Mouse (Mus musculus): ENCODE measurements around the gene Tox3.

The Tox3 gene

GRCm38 (mm10) chr8:90348178-90348925 lies at the start of gene Tox3:
TSS of gene Tox3 (minus strand) at chr8:90348343.
- no peak for DNase-seq (ENCODE audit: low spot score)

DNA sequence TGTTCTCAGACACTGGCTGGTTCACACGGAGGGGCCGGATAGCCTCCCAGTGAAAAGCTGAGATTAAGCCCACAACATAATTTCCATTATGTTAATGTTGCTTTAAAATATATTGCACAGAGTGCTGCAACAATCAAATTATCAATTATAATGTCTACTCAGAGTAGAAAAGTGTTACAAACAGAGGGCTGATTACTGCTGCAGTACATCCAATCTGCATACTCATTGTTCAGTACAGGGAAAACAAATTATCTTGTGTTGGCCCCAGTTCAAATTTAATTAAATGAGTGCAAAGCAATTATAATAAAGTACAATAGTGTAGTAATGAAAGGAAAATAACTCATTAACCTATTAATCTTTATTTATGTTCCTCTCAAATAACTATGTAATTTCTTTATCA lies 44.5 kb upstream of the Tox3 start:
- DNase-seq (ENCODE audit: low spot score), result no peak

GRCm38 (mm10) chr8:90391483-90392074 lies 43.4 kb upstream of the Tox3 start:
- DNase-seq (ENCODE audit: low spot score), result no peak

DNA sequence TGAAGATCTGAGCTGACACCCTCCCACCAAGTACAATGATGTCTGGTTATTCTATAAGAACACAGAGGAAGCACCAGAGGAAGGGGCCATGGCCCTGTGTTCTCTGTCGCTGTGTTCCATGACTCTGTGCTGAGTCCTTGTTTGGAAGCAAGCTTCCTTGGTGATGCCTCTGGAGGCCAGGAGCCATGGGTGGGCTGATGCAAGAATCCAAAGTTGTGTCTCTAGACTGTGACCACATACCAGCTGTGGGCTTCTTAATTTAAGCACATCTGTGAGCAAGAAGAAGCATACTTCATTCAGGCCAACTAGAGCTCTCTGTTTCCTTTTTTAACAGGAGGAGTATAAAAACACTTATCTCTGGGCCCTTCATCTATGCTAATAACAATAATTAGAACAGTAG lies 42.7 kb upstream of the Tox3 start:
- no peak for DNase-seq (ENCODE audit: low spot score)

GRCm38 (mm10) chr8:90379064-90379463 lies 30.9 kb upstream of the Tox3 start:
- no peak for DNase-seq (ENCODE audit: low spot score)

GRCm38 (mm10) chr8:90378036-90378435 lies 29.9 kb upstream of the Tox3 start:
- DNase-seq (ENCODE audit: low spot score), result no peak

DNA sequence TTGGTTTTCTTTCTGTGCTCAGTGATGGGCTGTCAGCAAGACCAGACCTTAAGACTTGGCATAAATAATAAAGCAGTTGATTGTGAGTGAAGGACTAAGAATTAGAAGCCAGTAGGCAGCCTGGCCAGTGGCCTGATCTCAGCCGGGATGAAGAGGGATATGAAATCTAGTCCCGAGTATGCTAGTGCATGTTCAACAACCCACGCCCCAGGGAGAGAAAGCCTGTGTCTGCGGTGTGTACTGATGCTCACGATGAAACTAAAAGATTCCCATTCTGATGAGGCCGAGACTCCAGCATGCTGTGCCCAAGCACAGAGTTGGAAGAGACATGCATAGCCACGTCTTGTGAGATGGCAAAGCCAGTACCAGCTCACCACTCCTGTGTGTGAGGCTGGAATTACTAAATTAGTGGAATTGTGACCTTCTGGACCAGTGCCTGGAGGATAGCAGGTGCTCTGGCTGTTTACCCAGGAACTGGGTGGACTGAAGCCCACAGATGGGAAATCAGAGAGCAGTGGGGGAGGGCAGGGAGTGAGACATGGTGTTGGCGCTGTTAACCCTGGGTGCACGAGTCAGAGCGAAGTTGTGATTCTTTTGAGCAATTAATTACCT lies 23.6 kb upstream of the Tox3 start:
- DNase-seq (ENCODE audit: low spot score), result no peak

DNA sequence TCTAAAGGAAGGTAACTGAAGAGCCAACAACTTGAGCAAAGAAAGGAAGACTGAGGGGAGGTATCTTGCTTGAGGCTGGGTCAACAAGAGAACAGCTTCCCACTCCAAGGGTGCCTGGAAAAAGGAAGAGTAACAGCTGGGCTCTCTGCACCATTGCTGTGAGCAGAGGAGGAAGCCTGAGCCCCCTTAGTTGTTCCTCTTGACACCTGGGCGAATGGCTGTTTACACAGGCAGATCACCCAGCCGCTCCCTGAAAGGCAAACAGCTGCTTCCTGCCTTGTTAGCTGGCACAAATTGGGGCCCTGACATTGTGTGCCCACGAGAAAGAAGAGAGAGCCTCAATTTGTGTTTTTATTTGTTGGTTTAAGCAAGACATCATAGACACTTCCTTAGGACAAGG lies 21.7 kb upstream of the Tox3 start:
- DNase-seq (ENCODE audit: low spot score), result no peak

- DNase-seq (ENCODE audit: low spot score), result no peak
Measured at GRCm38 (mm10) chr8:90356729-90357128, 8.6 kb upstream of the Tox3 start.

DNA sequence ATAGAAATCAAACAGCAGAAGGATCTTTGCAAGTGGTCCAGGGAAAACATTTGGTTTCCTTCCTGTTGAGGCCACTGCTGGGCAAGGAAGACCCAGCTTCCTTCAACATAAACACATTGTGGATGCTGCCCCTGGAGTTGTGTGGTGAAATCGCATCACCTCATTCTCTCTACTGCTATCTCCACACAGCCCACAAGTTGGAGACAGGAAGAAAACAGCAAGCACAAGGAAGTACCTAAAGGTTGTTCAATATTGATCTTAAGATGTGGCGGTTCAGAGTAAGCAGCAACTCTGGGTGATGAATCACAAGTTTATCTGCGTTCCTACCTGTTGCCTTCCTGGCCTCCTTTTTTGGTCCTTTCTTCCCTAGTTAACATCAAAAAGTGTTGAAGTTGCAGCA lies 6.6 kb upstream of the Tox3 start:
- no peak for DNase-seq (ENCODE audit: low spot score)

DNA sequence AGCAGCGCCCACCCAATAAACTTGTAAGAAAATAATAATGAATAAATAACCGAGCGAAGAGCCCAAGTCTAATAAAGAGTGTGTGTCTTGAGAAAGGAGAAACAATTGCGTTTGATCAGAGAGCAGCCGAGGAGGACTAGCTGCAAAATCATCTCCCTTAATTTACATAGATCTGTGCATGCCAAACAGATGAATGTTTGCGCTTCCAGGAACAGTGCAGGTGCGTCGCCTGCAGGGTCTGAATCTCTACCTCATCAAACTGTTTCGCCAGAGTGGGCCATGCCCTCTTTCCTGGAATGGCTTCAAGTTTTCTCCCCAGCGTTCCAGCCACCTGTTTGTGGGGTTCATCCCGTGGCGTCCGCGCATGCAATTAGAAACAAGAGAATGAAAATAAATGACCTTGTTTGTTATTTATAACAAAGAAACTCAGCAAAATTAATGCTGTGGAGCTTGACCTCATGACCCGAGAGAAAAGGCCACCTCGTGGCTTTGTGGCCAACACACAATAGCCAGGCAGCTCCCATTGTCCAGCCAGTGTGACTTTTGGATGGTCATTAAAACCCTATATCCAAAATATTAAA lies 5.9 kb upstream of the Tox3 start:
- DNase-seq (ENCODE audit: low spot score), result no peak

- DNase-seq (ENCODE audit: low spot score), result no peak
Measured at GRCm38 (mm10) chr8:90353499-90353898, 5.4 kb upstream of the Tox3 start.

DNA sequence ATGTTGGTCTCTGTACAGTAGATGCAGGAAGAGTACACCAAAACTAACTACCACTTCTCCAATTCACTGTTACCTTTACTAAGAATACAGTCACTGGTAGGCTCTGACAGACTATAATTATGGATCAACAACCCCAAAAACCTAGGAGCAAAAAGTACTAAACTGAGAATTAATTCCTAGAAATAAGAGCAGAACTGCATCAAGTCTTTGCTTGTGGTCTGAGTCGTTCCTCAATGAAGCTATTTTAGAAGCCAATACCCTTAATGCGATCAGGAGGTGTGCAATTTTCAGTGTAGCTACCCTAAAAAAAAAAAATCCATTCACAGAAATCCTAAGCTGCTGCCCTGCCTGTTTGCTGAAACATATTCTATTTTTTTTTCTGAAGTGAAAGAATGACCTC lies 4.8 kb upstream of the Tox3 start:
- DNase-seq (ENCODE audit: low spot score), result no peak

GRCm38 (mm10) chr8:90349709-90350562 lies 1.8 kb upstream of the Tox3 start:
- no peak for DNase-seq (ENCODE audit: low spot score)

DNA sequence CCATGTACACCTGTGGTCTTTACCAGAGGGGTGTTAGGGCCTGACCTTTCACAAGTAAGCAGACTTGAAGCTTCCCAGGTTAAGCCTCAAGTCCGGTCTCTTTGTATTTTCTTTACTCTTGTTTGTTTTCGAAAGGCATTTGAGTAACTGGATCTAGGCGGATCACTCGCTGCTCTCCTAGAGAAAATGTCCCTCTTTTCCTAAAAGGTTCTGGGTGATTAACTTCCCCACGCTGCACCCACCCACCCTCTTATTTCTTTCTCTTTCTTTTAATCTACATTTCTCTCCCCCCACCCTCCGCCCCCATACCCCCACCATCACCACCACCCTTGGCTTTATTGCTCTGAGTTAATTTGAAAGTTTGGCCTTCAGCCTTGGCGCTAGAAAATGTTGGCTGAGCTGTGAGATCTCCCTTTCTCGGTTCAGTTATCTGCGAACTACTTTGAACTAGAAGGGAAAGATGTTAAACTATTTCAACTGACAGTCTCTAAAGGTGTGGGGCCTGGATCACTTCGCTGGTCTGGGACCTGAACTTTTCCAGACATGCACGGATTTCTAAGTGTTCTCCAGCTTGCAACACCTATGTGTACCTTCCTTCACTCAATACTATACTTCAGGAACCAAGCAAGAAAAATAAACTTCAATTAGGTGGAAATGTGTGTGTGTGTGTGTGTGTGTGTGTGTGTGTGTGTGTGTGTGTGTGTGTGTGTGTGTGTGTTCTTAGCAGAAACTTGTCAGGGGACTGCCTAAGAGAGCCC lies 962 bp upstream of the Tox3 start:
- no peak for DNase-seq (ENCODE audit: low spot score)

- DNase-seq (ENCODE audit: low spot score), result no peak
Measured at GRCm38 (mm10) chr8:90347581-90348177, 464 bp downstream of the Tox3 start.

DNA sequence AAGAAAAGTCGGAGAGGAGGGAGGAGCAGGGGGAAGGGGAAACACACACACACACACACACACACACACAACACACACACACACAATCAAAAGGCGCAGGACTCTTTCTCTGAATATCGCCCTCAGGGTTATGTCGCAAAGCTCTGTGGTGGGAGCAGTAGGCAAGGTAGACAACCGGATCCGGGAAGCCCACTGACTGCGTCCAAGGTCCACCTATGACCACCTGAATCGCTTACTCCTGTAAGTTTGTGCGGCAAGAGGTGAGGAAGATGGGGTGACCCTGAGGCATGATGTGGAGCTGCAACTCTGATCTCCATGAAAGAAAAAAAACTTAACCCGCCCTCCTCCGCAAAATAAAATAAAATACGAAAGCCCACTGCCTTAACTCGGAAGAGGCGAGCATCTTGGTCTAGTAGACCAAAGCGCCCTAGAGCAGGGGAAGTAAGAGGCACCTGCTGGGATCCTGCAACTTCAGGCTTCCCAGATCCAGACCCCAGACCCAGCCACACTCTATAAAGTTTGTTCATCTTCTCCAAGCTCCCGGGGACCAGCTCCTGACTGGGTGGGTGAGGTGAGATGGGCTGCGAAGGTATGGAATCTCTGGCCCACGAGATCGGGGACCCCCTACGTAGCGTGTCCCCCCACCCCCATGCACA lies 1.1 kb downstream of the Tox3 start:
- no peak for DNase-seq (ENCODE audit: low spot score)

- DNase-seq (ENCODE audit: low spot score), result no peak
Measured at GRCm38 (mm10) chr8:90346138-90346879, 1.8 kb downstream of the Tox3 start.

GRCm38 (mm10) chr8:90330377-90331285 lies 17.5 kb downstream of the Tox3 start:
- no peak for DNase-seq (ENCODE audit: low spot score)

Measured in urinary bladder, postnatal 10 days (tissue).